Comparison of ENCODE assay signal across 8 mouse cellular contexts in genomic region chr4:59580495-59581281, GRCm38 (mm10). TPM values are rescaled to one million over a fixed set of nuclear protein-coding genes. Genes with fewer than 3 reads are reported as not detected.
DNase-seq lines count a peak whose midpoint lies in the region; ATAC-seq and TF ChIP-seq lines count a peak whose summit lies in the region.

No protein-coding gene starts in this region.

- no peaks in the 10 kb centered on the region for H3K36me3 ChIP-seq in lung, postnatal 0 days (ENCODE audit: insufficient read depth, low read length)

- peak overlapping the region; percentile 85 for H3K4me3 ChIP-seq in brown adipose tissue, adult 24 weeks (ENCODE audit: insufficient read depth, low read depth, low read length)
- peak overlapping the region; percentile 73 for H3K4me3 ChIP-seq in lung, postnatal 0 days (ENCODE audit: low read depth, low read length)

- no peaks in the 10 kb centered on the region for H3K27me3 ChIP-seq in lung, postnatal 0 days (replicated peaks; ENCODE audit: insufficient read depth, low read length)

- no peaks in the 10 kb centered on the region for H3K4me1 ChIP-seq in brown adipose tissue, adult 24 weeks (ENCODE audit: control insufficient read depth, insufficient read depth, insufficient read length, low read length)
- no peaks in the 10 kb centered on the region for H3K4me1 ChIP-seq in lung, postnatal 0 days (ENCODE audit: insufficient read depth, low read depth, low read length)

- H3K9me3 ChIP-seq in lung, postnatal 0 days (ENCODE audit: low read length) = no peaks in the 10 kb centered on the region

- H3K9ac ChIP-seq in lung, postnatal 0 days (replicated peaks; ENCODE audit: low read depth) = peak overlapping the region; percentile 69

- peak; percentile 16 for ATAC-seq in CD4-positive, CD25-positive, alpha-beta regulatory T cell, adult 4 months
- peak; percentile 37 for ATAC-seq in lung, postnatal 0 days
- no peak for ATAC-seq in monocyte, adult 5-6 weeks (replicated peaks; ENCODE audit: insufficient number of reproducible peaks, low FRiP score, low TSS enrichment, poor library complexity, severe bottlenecking)

- no peak for TF ChIP-seq CTCF in lung, postnatal 0 days (IDR thresholded peaks at IDR 0.05)

- peak overlapping the region; percentile 29 for H3K27ac ChIP-seq in brown adipose tissue, adult 24 weeks (replicated peaks; ENCODE audit: low read depth, low read length)
- peak overlapping the region; percentile 92 for H3K27ac ChIP-seq in lung, postnatal 0 days (ENCODE audit: low read length)

- WGBS in lung, postnatal 0 days = under 1% methylated on average over 23 of the region's 23 CpGs

- peak overlapping the region; percentile 80 for H3K4me2 ChIP-seq in lung, postnatal 0 days (replicated peaks; ENCODE audit: low read depth, low read length)

- peak; percentile 55 for DNase-seq in 3T3-L1 (ENCODE audit: low read depth, low spot score)
- DNase-seq in fibroblast of lung, adult 2 months (ENCODE audit: low read depth) = peak; percentile 18
- peak; percentile 75 for DNase-seq in induced T-regulatory cell, adult 2 months (ENCODE audit: low read depth)
- peak; percentile 62 for DNase-seq in lung, postnatal 0 days (ENCODE audit: low spot score)
- peak; percentile 22 for DNase-seq in right cerebral cortex, postnatal 4 days

- no peak for TF ChIP-seq EP300 in lung, postnatal 0 days (IDR thresholded peaks at IDR 0.05)

RNA-seq across cellular contexts. Expression of gene Hsdl2, which starts 0.7 kb away (rescaled TPM):
- 10 to 100 TPM; 35.2 to 42.3 TPM for polyA plus RNA-seq in CD4-positive, CD25-positive, alpha-beta regulatory T cell, adult 4 months (2017; shearing (Covaris generic))
- 251 and 343 TPM in 2 replicates for polyA plus RNA-seq in brown adipose tissue, adult 24 weeks (2012; ENCODE audit: insufficient read depth, insufficient read length, missing spikeins)
- 21.7 and 24.4 TPM in 2 replicates for polyA plus RNA-seq in lung, postnatal 0 days (2015; fragmentation: Nextera tagmentation; extraction: Ambion mirVana)
- total RNA-seq in monocyte, adult 5-6 weeks (2017) = 22.6 to 25.7 TPM (median 23.4 TPM) in 3 replicates

RNA-seq across cellular contexts. Expression of gene Ptbp3, which starts 31.5 kb away (rescaled TPM):
- 10 to 100 TPM; 86.1 to 97.5 TPM for polyA plus RNA-seq in CD4-positive, CD25-positive, alpha-beta regulatory T cell, adult 4 months (2017; shearing (Covaris generic))
- 29.8 and 31.9 TPM in 2 replicates for polyA plus RNA-seq in brown adipose tissue, adult 24 weeks (2012; ENCODE audit: insufficient read depth, insufficient read length, missing spikeins)
- polyA plus RNA-seq in lung, postnatal 0 days (2015; fragmentation: Nextera tagmentation; extraction: Ambion mirVana) = 38.2 and 42.0 TPM in 2 replicates
- 282 to 348 TPM (median 308 TPM) in 3 replicates for total RNA-seq in monocyte, adult 5-6 weeks (2017)

RNA-seq across cellular contexts. Expression of gene E130308A19Rik, which starts 45.3 kb away (rescaled TPM):
- polyA plus RNA-seq in CD4-positive, CD25-positive, alpha-beta regulatory T cell, adult 4 months (2017; shearing (Covaris generic)) = 10 to 100 TPM; 12.6 to 18.7 TPM
- polyA plus RNA-seq in brown adipose tissue, adult 24 weeks (2012; ENCODE audit: insufficient read depth, insufficient read length, missing spikeins) = 1.7 and 3.0 TPM in 2 replicates
- 16.4 and 16.9 TPM in 2 replicates for polyA plus RNA-seq in lung, postnatal 0 days (2015; fragmentation: Nextera tagmentation; extraction: Ambion mirVana)
- 3.1 to 10.2 TPM (median 3.4 TPM) in 3 replicates for total RNA-seq in monocyte, adult 5-6 weeks (2017)

Comparison
In these comparisons a context has a peak if more than half of its experiments do, and no peak if none do; other contexts are left out.
1. DNase-seq: peak in every context shown above with its lines; median percentile 75 in induced T-regulatory cell, adult 2 months; 62 in lung, postnatal 0 days; 55 in 3T3-L1; 22 in right cerebral cortex, postnatal 4 days; 18 in fibroblast of lung, adult 2 months.